Mouse (Mus musculus) embryo, embryonic 10.5 days (tissue): ENCODE measurements around the gene Cadm2.
A peak's percentile ranks its signal among the peaks of the same experiment; 100 is the strongest.

Experiments
- DNase-seq: peaks from one replicate; pipeline ENCODE4 v3.0.0-alpha.2; 2015; ENCODE audit warnings: low spot score

The Cadm2 gene

GRCm38 (mm10) chr16:67620826-67621505, at the start of gene Cadm2:
Gene Cadm2, minus strand, starts transcription at chr16:67620908.
- DNase-seq: peak; percentile 96

GRCm38 (mm10) chr16:67646930-67647329, 26.2 kb upstream of the Cadm2 start:
- DNase-seq: no peak

GRCm38 (mm10) chr16:67643651-67644050, 22.9 kb upstream of the Cadm2 start:
- DNase-seq: no peak

GRCm38 (mm10) chr16:67619906-67620781, 564 bp downstream of the Cadm2 start:
- DNase-seq: peak; percentile 76

GRCm38 (mm10) chr16:67619416-67619815, 1.3 kb downstream of the Cadm2 start:
- DNase-seq: no peak

- DNase-seq: peak; percentile 22
Measured at GRCm38 (mm10) chr16:67618817-67619216, 1.9 kb downstream of the Cadm2 start.

GRCm38 (mm10) chr16:67617811-67618210, 2.9 kb downstream of the Cadm2 start:
- DNase-seq: peak; percentile 61

- no peak for DNase-seq
Measured at GRCm38 (mm10) chr16:67617256-67617655, 3.5 kb downstream of the Cadm2 start.

GRCm38 (mm10) chr16:67613876-67614275, 6.8 kb downstream of the Cadm2 start:
- DNase-seq: peak; percentile 78

- no peak for DNase-seq
Measured at GRCm38 (mm10) chr16:67610904-67611681, 9.6 kb downstream of the Cadm2 start.

GRCm38 (mm10) chr16:67609116-67609515, 11.6 kb downstream of the Cadm2 start:
- no peak for DNase-seq

- no peak for DNase-seq
Measured at GRCm38 (mm10) chr16:67608499-67608898, 12.2 kb downstream of the Cadm2 start.

GRCm38 (mm10) chr16:67605661-67606060, 15.0 kb downstream of the Cadm2 start:
- no peak for DNase-seq

GRCm38 (mm10) chr16:67599981-67600380, 20.7 kb downstream of the Cadm2 start:
- DNase-seq: no peak

- DNase-seq: no peak
Measured at GRCm38 (mm10) chr16:67598841-67599240, 21.9 kb downstream of the Cadm2 start.

GRCm38 (mm10) chr16:67591015-67591414, 29.7 kb downstream of the Cadm2 start:
- DNase-seq: no peak

- peak; percentile 8 for DNase-seq
Measured at GRCm38 (mm10) chr16:67578842-67579517, 41.7 kb downstream of the Cadm2 start.

- no peak for DNase-seq
Measured at GRCm38 (mm10) chr16:67575557-67575956, 45.2 kb downstream of the Cadm2 start.

GRCm38 (mm10) chr16:67526992-67527391, 93.7 kb downstream of the Cadm2 start:
- DNase-seq: no peak

- no peak for DNase-seq
Measured at GRCm38 (mm10) chr16:67524878-67525277, 95.8 kb downstream of the Cadm2 start.

- no peak for DNase-seq
Measured at GRCm38 (mm10) chr16:67518311-67518710, 102.4 kb downstream of the Cadm2 start.

- DNase-seq: no peak
Measured at GRCm38 (mm10) chr16:67515549-67515948, 105.2 kb downstream of the Cadm2 start.
